Mouse (Mus musculus): ENCODE results near the gene Itch. TPM values are rescaled to one million over a fixed set of nuclear protein-coding genes. Genes with fewer than 3 reads are reported as not detected.
A peak's percentile ranks its signal among the peaks of the same experiment; 100 is the strongest.
"Not testable (repeated sequence)": the region's sequence is repeated elsewhere in the genome, so short reads cannot be mapped to it uniquely, and the experiment has no call there.

Itch gene
- 49.8 and 51.3 TPM in 2 replicates for total RNA-seq (2021)
- long read RNA-seq, experiment 1, full-length matches to known transcripts: 18 of 29 reads
- long read RNA-seq, experiment 1, partial matches to known transcripts: 2 of 29 reads
- long read RNA-seq, experiment 1, other reads (novel, unspliced or antisense): 9 of 29 reads
- long read RNA-seq, experiment 2, full-length matches to known transcripts: 8 of 24 reads
- long read RNA-seq, experiment 2, partial matches to known transcripts: 15 of 24 reads
- long read RNA-seq, experiment 2, other reads (novel, unspliced or antisense): 1 of 24 reads

DNA sequence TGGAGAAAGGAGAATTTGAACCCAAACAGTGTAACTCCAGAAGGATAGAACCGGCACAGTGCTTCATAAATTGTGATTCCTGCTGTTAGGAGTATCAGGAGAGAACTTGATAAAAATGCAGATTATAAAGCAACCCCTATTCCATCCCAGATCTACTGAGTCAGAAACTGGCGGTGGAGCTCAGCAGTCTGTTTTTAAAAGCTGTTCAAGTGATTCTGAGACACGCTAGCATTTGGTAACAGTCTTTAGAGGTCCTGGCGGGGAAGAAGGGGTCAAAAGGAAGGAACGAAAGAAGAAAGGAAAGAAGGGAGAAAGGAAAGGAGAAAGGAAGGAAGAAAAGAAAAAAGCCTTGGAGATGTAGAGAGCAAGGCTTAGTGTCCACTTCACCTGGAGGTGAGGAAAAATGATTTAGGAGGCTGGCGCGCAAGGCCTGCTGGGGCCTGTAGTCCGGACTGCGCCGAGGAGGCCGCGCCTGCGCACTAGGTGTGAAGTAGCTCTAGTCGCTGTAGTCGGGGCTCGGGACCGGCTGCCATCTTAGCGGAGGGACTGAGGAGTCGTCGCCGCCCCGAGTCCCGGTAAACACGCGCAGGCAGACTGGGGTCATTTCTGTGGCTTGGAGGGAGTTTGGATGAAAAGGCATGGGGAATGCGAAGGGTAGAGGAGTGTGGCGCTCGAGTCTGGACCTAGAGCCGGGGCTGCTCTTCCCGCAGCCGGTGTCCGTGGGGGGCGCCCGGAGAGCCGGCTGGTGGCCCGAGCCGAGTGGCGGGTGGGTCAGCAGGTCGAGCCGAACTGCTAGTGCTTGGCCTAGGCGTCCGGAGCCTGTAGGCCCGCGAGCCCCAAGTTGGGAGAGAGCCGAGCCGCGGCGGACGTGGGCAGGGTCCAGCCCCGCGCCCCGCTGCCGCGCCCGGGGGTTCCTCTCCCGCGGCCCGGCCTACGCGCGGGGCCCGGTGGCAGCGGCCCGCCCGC, at the start of gene Itch:
Itch (plus strand) TSS at position 499 of the 966 bp plus-strand sequence.
- peak; percentile 97 for DNase-seq

DNA sequence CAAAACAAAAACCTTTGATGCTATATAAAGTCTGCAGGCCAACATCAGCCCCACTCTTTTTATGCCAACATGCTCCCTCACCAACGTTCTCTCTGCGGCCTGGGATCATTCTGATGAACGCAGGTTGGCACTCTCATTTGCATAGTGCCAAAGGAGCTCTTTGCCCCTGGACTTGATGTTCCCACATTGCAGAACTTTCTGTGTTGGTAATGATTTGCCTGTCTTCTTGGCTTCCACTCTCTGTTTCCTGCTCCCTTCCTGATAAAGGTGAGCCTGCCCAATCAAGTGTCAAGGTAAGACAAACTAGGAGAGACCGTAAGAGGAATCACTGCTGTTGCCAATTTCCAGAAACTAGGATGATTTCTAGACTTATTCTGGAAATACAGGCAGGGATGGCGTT, 48.8 kb upstream of the Itch start:
- no peak for DNase-seq

DNA sequence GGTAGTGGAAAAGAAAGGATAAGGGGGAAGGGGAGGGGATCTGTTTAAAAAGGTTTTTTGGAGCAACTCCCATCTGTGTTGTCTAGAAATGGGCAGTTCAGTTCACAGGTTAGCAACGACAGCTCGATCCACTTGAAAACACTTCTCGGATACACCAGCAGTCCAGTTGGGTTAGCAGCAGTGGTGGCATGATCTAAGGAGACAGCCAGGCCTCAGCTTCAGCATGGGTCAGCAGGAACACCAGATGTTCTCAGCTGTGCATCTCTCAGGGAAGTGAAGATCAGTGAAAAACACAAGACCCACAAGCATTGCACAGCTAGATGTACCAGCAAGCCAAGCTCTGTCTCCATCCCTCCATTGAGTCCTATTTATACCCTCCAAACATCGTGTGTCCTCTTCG, 47.0 kb upstream of the Itch start:
- no peak for DNase-seq

DNA sequence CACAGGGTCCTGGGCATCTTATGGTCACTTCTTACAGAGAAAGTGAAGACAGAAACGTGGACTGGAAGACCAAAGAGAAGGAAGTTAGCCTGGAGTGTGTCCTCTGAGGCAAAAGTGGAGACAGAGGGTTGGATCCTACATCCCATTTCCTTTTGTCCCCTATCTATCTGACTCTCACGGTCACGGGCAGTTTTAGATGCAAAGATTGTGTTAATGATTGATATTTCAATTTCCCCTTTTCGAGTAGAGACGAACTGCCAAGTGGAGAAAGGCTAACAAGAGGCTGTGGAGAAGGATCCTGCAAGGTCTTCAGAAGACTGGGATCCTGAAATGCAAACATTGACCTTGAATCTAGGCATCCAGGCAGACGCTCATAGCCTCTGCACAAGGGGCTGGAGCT, 45.0 kb upstream of the Itch start:
- no peak for DNase-seq

DNA sequence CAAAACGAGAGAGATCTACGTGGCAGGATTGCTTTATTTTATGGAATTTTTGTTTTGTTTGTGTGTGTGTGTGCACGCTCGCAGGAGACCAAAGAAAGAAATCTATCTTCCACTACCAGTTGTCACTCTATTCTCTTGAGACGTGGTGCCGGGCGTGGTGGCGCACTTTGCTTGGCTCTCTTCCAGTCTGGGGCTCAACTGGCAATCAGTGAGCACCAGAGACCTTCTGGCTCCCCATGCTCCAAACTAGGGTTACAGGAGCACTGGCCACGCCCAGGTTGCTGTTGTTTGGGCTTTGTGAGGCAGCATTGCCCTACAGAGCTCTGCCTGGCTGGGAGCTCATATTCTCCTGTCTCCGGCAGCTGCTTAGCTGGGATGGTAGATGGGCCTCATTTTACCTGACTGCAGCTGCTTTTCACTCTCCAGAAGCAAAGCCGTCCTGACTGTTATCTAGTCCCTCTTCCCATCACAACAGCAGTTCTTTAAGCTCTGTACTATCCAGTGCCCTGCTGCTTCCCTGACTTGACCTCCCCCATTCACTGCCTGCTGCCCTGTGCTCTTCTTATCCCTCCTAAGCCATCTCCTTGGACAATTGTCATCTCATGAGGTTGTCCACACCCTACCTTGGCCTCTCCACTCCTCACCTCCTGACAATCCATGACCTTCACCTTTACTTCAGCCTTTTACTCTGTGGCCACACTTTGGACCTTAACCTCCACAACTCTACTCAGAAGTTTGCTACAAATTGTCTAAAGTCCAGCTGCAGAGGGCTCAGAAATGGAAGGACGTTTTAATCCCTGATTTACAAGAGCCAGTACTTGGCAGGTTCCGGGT, 42.2 kb upstream of the Itch start:
- DNase-seq: peak; percentile 40

DNA sequence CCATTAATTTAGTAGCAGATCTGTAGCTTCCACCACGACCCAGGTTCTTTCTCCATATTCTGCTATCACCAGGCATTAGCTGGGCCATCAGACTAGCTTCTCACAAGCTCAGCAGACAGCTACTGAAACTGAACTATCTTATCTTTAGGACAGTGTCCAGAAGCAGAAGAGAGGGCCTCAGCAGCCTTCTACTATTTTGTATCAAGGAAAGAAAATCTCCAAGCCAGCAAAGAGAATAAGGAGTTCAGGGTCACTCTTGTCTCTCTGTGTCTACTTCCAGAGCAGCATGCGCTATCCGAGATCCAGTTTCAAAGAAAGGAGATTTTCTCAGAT, 41.6 kb upstream of the Itch start:
- no peak for DNase-seq

DNA sequence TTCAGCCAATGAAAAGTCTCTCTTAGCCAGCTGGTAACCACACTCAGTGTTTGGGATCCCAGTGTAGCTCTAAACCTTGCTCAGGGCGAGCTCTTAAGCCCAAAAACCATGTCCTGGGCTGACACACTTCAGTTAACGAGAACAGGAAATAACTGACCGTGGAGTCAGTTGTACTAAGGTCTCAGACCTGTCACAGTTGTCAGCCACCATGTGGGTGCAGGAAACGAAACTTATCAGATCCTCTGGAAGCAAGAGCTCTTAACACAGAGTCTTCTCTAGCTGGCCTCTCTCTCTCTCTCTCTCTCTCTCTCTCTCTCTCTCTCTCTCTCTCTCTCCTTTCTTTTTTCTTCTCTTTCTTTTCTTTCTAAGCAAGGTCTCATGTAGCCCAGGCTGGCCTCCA, 39.9 kb upstream of the Itch start:
- DNase-seq: no peak

DNA sequence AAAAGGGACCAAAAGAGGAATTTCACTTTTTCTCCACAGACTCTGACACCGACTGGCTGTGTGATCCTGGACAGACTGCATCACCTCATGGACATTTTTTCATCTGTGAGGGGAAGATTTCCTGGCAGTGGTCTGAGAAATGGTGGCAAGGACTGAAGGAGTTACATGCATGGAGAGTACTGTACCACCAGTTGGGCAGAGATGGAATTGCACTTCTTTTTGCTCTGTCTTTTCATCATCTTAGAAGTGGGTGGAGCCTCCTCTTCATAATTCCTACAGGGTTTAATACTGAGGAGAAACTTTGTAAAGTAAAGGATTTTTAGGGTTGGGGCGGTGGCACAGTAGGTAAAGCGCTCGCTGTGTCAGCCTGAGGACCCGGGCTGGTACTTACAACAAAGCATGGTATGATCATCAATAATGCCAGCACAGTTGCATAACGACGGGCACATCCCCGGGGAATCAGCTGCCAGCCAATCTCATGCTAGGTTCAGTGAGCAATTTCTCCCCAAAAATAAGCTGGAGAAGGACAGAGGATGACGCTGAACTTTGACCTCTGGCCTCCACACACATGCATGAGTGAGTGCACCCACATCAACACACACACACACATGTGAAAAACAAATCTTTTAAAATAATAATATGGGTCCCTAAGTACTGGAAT, 34.5 kb upstream of the Itch start:
- peak; percentile 49 for DNase-seq

DNA sequence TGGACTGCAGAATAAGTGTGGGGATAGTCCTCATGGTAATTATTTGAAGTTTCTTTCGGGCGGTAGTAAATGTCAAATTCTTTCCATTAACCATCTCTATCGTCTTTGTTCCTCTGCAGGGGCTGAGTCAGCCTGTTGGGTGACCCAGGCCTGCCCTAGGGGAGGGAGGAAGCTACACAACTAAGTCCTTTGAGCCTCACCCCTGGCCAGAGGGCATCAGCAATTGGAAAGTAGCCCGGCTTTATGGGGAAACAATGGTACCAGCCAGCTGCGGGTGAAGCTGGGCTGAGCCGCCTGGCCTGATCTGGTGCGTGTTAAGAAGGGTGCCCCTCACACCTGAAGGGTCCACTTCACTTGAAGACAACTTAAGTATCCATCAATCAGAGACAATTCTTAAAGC, 33.9 kb upstream of the Itch start:
- peak; percentile 32 for DNase-seq

DNA sequence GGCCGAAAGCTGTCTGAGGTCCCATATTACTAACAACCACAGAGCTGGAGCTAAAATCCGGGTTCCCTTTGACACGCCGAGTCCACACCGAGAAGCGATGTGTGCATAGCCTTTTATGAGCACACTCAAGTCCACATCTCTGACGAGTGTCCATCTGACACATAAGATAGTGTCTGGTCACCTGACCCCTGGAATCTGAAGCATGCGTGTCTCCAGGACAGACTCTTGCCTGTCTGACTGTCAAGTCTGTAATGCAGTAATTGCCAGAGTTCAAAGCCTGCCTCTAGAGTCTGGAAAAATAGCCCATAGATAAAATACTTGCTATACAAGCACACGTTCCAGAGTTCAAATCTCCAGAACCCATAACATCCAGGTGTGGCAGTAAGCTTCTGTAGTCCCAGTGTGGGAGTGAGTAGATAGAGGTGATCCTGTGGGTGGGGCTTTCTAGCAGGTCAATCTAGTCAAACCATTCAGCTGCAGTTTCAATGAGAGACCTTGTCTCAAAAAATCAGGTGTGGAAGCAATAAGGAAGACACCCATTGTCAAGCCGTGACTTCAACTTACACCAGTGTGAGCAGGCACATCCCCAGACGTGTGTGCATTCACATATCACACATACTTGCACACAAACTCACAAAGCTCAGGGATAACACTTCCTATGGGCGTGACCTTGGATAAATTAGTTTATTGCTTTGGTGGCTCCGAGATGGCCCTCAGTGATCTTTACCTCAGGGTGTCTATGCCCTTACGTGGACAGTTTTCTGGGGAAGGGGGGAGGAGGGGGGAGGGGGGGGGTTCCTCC, 33.1 kb upstream of the Itch start:
- no peak for DNase-seq

DNA sequence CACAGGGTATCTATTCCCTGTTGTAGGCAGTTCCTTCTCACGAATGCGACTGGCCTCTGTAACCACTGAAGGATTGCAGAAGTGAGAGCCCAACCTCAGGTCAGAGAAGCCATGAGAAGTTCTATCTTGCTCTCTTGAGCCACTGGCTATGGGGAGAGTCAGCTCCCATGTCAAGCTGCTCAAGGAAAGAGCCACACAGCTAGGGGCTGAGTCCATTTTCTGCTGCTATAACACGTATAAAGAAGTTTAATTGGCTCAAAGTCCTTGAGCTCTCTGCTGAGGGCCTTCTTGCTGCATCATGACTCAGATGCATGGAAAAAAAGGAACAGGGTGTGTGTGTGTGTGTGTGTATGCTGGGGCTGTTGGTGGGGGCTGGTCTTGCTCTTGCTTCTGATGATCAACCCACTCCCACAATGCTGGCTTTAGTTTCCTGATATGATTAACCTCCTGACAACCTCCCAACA, 32.5 kb upstream of the Itch start:
- DNase-seq: peak; percentile 17

DNA sequence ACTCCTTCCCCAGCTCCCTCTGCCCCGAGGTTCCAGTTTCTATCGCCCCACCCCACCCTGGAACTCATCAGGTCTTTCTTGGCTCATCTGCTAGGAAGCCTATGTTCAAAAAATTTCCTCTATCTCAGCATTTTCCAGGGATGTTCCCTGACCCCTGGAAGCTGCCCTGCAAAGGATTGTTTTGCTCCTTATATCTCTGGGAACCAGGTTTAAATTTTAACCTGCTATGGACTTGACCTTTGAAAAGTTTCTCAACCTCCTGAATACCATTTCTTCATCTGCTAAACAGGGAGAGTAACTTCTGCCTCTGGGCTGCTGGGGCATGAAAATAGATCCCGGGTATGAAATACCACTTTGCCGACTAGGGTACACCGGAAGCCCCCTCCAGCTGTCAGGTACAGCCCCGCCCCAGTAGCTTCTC, 31.5 kb upstream of the Itch start:
- DNase-seq: no peak

DNA sequence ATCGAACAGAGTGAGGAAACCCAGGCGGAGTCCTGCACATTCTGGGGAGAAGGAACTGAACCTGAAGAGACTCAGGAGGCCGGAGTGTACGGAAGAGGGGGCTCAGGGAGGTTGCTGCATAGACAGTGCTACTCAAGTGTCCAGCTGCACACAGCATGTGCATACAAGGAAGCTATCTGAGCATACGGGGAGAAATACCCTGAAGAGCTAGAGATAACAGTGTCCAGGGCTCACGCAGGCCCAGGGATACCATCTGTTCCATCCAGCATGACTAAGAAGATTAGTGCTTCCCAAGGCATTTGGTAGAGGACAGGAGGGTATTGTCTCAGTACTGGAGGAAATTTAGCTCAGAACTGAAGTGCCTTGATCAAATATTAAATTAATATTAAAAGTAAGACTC, 29.7 kb upstream of the Itch start:
- no peak for DNase-seq

DNA sequence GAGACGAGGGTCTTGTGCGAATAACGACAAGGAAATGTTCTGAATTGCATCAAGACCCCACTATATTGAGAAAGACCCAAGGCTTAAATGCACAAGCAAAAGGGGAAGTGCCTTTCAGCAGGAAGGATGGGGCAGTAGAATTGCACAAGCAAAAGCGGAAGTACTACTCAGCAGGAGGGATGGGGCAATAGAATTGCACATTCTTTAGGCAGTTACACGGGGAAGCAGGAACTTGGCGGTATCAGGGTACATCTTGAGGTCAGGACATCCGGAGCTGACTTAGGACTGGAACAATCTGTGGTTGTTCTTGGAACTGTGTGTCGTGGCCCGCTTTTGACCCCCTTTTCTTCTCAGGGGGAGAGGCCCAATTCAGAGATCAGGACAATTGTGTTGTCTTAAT, 26.0 kb upstream of the Itch start:
- not testable (repeated sequence) for DNase-seq

DNA sequence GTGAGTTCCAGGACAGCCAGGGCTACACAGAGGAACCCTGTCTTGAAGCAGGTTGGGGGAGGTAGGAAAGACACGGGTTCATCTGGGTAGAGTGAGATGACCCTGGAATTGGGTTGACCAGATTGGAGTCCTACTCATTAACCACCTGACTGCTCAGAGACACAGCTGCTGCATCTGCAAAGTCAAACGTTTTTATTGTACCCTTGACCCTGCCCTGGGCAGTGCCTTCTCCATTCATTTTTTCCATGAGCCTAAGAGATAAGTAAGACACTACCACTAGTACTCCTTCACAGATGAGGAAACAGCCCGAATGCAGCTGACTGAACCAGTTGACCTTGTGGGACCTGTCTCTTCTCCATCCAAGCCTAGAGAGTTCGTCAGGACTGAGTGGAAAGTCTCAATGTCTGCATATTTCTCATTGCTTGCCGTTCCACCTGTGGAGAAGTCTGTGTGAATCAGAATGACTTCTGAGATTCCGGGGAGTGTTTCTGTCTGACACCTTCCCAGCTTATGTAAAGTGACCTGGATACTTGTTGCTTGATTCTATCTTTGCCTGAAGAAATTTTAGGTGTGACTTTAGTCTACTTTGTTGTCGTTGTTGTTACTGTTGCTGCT, 18.0 kb upstream of the Itch start:
- no peak for DNase-seq

DNA sequence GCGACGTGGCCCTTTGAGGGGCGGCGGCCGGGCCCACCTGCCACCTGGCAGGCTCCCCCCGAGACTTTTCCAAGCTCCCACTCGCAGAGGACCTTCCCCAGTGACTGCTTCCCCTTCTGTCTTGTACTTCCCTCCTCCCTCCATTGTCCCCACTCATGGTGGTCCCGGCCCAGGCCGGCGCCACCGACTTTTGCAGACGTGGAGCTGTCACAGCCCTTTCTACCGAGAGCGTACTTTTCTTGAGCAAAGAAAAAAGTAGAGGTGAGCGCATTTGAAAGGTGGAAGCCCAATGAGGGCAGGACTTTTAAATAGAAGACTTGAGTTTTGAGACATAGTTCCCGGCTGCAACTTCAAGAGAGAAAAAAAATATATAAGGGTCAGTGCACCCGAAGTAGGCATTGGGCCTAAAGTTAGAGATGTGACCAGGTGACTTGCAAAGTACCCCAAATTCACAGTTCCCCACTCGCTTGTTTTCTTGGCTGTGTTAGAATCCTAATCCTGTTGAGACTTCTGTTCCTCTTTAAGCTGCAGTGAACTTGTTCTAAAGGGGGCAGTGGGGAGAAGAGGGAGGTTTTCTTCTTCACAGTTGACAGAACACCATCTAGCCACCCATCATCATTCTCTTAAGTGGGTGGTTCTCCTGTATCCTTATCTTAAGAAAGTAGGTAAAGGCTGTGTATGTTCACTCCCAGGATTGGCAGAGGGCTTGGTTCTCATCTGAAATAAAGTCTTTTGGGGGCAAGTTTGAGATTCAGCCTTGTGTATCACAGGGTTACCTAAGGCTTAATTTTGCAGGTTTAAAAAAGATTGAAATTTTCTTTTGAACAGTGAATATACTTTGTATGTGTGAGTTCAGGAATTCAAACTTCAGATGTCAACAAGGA, 910 bp downstream of the Itch start:
- DNase-seq: no peak

DNA sequence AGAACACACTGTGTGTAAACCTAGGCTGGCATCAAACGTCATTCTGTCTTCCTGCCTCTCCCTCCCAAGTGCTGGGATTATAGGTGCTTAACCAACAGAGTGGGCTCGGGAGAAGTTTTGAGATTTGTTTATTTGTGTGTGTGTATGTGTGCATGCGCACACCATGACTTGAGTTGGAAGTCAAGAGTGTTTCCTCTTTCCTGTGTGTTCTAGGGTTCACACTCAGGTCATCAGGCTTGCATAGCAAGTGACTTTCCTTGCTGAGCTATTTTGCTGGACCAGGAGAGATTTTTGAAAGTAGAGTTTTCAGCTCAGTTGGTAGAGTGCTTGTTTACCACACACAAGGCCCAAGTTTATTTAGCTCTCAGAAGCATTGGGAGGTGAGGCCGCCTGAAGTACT, 1.8 kb downstream of the Itch start:
- DNase-seq: no peak

DNA sequence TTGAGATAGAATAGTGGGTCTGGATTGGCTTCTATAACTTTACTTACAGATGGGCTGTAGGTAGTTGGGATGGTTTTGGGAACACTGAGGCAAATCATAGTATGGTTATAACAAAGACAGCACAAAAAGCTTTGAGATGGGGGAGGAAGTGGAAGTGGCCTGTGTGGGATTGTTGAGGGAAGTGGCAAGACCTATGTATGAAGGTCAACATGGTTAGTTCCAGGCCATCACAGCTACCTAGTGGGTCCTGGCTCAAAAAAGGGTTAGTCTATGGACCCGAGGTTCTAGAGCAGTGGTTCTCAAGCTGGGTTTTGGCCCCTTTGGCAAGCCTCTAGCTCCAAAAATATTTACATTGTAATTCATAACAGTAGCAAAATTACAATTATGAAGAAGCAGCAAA, 2.2 kb downstream of the Itch start:
- no peak for DNase-seq

DNA sequence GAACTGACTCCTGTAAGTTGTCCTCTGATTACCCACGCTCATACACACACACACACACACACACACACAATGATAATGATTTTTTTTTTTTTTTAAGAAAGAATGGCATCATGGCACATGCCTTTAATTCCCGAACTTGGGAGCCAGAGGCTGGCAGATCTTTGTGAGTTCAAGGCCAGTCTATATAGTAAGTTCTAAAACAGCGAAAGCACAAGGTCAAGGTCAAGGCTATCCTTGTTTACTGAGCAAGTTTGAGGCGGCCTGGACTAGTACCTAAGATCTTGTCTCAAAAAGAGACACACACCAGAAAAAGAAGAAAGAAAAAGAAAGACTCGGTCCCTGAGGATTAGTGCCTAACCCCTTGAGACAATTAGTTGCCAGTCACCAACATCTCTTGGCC, 7.7 kb downstream of the Itch start:
- DNase-seq: no peak
